Mouse (Mus musculus) layer of hippocampus, postnatal 14 days (tissue): ENCODE measurements at regions not wholly inside any gene's neighbourhood (a gene's known extent, or its start where the extent isn't known, plus 50 kb on each side); places are given as distances from the start of the nearest gene placed in this dataset.
A peak's percentile ranks its signal among the peaks of the same experiment; 100 is the strongest.

Experiments used
- DNase-seq, 2 experiments: peaks; one replicate each; pipeline ENCODE4 v3.0.0; 2021 to 2022; ENCODE audit warnings: low spot score in 2 of 2, mixed read lengths in 1 of 2

DNA sequence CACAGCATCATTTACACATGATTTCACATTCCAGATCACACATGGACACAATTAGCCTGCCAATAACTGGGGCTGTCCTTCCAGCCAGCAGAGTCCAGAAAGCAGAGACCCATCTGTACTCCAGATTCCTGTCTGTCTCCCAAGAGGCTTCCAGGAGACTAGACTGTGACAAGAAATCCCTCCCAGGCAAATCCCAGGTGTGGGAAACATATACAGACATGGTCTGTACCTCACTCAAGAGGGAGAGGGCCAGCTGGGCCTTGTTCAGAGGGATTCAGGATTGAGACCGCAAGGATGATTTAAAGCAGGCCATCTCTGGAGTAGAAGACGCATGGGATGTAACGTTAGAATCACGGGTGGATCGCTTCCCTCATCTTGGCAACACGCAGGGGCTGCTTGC lies 182.7 kb upstream of the Prr30 start:
- no peak for DNase-seq

DNA sequence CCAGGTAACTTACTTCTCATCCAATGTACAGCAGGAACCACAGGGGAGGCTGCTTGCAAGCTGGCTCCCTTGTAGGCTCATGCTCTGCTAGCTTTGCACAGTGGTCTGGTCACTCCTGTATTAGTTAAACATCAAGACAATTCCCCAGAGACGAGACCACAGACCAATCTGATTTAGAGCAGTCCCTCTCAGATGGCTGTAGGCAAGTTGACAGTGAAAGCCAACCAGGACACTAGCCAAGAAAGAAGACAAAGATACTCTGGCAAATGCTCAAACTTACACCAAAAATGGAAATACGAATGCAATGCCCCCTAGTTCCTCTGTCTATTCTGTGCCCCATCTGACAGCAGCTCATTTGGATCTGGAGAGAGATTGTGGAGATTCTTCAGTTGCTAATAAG lies 181.8 kb upstream of the Prr30 start:
- DNase-seq = no peak

DNA sequence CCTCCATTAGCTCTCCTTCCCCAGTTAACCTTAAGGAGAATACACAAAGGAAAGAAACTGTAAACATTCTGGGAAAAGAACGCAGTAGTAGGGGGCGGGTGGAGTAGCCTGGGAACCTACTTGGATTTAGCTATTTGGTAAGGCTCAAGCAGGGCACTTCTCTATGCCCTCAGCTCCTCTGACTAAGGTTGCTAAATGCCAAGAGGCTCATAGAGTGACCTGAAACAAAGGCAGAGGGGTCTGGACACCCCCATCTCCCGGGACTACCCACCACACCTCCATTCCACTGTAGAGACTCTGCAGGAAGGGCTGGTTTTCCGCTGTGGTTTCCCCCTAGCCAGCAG lies 179.5 kb upstream of the Prr30 start:
- no peak for DNase-seq

DNA sequence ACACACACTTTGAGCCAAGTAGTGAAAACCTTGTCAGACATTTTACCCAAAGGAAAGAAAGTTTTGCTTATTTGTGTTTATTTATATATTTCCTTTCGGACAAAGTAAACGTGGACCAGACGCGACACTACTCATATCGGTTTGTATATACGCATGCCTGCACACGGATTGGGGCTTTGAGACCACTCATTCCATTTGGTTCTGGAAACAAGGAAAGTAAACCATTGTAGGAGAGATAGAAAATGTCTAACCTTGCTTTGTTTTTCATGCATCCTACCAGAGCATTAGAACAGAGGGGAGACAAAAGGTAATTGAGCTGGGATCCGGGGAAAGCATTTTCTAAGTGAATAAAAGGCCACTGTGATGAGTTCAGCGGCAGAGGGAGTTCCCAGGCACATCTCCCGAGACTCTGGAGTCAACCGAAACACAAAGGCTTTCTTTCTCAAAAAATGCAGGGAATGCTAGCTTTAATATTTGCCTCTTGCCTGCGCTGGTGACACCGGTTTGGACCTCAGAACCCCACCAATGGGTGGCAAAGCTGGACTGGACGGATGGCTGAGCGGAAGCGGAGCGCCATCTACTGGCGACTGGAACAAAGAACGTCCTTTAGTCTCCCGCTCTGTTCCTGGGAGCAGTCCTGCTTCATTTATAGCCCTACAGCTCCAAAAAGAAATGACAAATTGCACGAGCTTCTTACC lies 179.0 kb upstream of the Prr30 start:
- DNase-seq = peak; percentile 81 to 84

DNA sequence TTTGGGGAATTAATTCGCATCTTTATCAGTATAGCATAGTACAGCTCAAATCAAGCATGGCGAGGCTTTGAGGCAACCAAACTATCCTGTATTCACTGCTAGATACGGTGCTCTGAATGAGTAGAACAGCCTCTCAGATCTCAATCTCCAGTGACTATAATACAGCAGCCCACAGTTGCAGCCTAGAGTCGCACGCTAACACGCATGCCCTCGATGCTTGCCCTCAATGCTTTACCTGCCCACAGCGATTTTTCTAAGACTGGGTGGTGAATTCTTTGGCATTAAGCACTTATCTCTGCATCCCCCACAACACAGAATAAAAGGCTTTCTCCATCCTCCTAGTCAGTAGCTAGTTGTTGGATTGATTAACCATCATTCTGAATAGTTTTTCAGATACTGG lies 178.4 kb upstream of the Prr30 start:
- no peak for DNase-seq

DNA sequence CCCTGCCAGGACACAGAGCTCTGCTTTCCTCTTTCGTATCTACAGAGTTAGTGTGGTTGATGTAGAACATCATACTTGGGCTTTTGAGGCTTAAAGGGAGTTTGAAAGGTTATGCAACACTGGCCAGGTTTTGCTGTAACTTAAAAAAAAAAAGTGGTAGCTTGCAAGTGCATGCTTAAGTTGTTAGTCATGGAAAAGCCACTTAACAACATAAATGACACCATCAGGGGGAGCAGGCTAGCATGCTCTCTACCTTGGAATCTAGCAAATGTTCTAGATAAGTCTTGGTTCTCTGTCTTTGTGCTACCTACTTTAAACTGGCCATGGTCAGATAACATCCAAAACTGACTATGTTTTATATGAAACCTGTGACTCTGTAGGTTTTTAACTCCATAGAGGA lies 176.6 kb upstream of the Prr30 start:
- DNase-seq = no peak

DNA sequence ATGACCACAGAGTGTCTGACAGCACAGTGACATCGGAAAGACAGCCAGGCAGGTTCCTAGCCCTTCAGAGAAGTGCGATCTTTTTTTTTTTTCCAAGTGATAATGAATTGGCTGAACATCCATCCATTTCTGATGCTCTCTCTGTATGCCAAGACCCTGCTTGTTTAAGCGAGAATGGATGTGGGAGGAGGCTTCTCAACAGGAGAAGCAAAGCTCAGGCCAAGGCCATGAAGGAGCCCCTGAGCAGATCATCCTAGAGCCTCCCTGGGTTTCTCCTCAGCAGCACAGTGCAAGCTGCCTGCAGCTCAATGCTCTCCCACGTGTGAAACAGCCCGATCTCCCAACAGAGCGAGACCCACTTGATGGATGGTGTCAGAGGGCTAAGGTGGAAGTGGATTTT lies 175.7 kb upstream of the Prr30 start:
- DNase-seq = no peak

DNA sequence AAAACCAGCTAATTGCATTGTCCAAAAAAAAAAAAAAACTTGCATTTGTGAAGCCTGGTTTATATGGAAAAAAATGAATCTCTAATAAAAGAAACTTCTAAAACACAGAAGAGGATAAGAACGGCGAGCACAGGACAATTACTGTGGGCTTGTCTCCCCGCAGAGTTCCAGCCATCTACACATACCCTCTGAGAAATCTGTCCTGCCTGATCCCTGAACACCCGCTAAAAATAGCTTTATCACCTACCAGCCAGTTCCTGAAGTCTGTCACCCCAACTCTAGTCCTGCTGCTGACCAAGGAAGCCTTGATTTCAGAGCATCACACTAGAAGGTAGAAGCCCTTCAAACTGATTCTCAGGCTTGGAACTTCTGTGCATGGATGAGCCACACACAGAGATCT lies 173.7 kb upstream of the Prr30 start:
- no peak for DNase-seq

DNA sequence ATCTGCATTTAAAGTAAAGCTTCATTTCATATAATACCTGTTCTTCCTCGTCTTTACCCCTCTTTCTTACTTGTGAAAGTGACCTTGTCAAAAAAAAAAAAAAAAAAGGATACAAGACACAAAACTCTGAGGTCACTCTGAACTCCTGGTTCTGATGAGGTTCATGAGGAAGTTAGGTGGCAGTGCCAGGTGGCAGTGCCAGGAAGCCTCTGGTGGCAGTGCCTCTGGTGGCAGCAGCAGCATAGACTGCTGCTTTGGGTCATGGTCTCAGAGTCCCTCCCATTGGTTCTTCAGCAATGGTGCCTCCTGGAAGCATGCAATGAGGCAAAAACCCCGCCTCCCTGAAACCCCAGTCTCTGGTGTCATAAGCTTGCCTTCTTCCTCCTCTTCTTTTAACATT lies 159.7 kb upstream of the Prr30 start:
- no peak for DNase-seq

DNA sequence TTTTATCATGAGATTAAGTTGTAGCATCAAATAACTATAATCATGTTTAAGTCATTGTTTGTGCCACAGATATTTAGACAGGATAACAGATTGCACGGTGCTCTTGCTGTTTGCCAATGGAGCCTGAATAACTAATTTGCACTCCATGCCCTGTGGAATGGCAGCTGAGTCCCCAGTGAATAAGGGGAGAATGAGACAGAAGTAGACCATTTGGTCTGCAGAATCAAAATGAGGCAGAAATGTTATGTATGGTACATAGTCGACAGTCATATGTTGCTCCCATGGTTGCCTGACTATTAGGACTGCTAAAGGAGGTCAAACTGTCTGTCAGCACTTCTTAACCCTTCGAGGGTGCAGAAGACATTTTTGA lies 152.9 kb upstream of the Prr30 start:
- peak in 1 of 2 experiments; percentile 7 for DNase-seq

DNA sequence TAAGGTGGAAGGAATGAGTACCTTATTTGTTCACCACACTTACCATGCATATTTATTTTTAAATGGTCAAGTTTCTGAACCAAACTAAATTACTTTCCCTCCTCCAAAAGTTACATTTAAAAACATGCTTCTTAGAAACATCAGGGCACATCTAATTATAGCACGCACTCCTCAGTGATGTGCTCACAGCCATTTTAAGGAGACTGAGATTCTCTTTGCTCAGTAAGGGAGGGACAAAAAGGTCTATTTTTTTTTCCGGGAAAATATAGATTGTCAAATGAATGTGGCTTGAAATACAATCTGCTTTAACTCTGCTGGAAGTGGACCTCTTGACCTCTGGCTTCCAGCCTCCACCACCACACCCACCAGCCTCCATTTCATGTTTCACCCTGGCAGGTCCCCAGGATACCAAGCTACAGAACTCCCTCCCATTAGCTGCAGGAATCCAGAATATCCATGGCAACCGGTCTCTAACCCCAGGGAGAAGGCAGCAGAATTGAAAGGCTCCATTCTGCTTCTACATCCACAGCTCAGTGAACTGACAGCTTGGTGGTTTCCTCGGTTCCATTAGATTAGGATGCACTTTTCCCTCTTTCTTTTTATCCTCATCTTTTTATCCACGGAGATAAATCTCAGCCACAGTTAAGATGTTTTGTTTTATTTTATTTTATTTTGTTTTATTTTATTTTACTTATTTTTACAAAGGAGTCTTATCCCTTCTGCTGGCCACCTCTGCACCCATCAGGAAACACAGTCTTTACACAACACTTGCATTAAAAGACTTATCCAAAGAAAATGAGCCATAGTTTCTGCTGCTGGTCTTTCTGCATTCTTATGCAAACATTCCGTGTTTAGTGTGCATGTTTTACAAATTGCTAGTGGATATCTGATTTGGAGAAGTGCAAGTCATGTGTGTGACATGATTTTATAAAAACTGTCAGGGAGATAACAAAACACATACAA lies 152.2 kb upstream of the Prr30 start:
- DNase-seq = peak; percentile 40 to 60

DNA sequence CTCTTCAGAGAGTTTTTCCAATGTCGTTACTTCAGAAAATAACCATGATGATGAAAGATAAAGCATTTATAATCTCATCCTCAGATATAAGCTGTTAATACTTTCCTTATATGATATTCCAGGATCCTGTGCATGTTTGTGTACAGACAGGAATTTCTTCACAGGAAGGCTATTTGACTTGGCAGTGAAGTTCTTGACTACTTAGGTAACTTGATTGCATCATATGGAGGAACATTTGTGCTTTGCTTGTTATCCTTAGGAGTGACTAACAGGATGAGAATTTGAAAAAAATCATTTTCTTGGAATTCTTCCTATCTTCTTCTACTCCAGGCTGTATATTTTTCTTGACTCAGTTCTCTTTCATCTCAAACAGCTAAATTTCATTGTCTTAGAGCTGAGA lies 140.2 kb upstream of the Prr30 start:
- DNase-seq = no peak

DNA sequence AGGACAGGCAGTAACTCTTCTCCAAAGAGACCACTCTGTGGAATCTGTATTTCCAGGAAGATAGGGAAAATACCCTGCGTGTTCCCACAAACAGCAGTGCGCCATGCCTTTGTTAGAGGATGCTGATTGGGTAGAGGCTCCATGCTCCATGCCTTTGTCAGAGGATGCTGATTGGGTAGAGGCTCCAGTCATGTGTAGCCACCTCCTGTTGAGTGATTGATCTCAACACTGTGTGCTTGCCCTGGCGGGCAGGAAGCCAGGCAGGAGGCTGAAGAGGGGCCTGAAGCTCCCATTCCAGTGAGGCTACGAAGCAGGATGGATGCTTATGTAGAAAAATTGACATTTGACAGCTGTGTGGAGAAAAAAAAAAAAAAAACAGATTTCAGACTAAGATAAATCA lies 131.9 kb upstream of the Prr30 start:
- DNase-seq = no peak

DNA sequence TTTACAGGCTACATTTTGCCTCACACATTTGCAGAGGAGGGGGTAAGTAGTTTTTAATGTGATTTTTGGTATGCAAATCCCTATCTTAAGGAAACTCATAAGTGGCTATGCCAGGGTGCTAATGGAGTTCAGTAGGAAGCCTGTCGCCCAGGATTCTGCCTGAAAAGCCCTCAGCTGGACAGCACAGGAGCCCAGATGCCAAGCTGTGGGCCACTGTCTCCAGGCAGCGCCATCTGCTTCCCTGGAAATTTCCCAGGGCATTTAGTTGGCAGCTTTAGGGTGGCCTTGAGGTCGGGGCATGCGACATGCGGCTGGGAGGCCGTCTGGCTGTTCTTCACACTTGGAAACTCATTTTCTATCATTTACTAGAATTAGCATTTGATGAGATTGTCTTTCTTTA lies 127.3 kb upstream of the Prr30 start:
- peak; percentile 17 to 49 for DNase-seq

DNA sequence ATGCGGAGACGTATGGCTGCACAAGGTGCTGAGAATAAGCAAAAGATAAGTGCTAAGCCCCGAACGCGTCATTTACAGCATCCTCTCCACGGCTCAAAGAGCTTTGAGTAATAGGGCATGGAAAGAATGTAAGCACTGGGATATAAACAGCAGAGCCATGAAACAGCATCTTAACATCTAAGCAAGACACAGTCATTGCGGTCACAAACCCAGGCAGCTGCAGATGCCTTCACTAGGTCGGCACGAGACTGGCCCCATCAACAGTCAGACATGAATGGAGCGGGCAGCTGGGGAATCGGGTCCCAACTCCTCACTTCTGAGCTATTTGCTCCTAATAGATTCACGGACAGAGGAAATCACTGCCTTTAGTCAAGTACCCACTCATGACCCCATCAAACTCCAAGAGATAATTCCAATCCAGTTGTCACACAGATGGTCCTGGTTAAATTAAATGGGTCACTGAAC lies 126.4 kb upstream of the Prr30 start:
- DNase-seq = no peak

DNA sequence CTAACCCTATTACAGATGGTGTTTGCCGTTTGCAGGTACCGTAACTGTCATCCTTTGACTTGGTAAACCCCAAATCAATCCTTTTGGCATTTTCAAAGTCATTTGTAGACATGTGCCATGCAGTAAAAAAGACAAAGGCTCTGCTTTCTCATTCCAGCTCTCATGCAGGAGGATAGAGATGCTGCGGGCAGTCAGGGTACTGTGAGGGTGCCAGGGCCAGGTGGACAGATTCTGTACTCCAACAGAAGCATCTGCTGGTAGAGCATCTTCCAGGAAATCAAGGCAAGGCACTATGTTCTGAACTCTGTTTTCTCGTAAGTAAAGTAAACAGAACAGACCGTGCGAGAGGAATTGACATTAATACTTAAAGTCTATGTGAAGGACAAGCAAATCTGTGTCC lies 123.2 kb upstream of the Prr30 start:
- no peak for DNase-seq

DNA sequence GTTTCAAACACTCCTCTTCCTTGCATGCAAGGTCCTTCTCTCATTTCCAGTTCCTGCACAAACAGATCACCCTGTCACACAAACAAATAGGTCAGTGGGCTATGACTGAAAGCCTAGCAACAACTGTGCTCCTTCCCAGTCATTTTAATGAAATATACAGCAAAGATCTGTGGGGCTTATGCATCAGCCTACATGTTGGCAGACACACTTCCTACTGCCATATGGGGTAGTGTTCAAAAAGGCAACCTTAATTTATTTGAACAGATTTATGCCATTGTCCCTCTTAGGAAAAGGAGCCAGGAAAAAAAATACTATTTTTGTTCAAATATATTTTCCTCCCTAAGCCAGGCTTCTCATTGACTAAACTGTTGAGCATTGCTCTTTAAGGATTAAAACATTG lies 107.8 kb upstream of the Prr30 start:
- DNase-seq = no peak

DNA sequence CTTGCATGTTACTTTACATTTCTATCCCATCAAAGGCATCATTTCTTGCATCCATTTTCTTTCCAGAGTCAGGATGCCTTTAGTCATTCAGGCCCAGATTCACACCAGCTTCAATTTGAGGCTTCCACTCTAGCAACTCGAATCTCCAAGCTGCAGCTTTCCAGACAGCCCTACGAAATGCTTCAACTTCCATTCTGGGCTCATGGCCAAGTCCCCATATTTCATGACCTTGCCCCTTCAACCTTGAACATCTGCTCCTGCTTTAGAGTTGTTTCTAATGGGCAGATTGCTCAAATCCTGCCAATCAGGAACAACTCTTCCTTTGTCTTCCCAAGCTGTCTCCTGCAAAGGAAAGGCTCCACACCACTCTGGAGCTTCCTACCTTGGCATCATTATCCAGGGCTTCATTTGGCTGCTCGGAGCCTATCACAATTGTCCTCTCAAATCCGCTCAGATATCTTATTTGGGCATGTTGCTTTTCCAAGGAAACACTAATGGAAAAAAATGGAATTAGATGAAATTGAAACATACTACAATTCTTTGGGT lies 104.4 kb upstream of the Prr30 start:
- DNase-seq = no peak

DNA sequence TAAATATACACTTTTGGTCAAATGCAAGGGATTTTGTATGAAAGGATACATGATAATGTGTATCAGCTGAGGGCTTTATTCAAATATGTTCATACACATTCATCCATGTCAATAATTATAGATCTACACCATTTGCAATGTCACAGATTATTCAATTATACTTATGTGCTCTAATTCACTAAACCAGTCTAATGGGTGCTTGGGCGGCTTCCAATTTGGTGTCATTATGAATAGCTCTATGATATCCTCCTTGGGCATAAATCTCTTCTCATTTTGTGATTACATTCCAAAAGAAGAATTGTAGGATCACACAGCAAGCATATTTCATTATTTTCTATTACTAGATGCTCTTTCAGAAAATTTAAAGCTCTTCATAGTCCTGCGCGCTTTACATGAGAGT lies 97.7 kb upstream of the Prr30 start:
- no peak for DNase-seq

DNA sequence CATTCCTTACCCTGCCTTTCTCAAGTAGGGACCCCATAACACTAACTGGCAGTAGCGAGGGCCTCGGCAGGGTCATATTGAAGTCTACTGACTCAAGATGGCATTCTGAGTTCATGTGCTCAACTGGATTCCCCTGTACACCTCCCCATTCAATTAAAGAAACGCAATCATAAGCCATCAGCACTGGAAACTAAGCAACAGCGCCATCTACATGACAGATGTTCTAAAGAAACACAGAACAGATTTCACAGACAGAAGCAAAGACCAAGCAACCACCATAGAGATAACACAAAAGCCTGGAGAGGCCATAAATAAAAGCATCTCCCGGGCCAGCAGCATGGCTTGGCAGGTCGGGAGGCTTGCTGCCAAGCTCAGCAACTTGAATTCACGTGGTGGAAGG lies 94.6 kb upstream of the Prr30 start:
- peak; percentile 25 to 63 for DNase-seq

DNA sequence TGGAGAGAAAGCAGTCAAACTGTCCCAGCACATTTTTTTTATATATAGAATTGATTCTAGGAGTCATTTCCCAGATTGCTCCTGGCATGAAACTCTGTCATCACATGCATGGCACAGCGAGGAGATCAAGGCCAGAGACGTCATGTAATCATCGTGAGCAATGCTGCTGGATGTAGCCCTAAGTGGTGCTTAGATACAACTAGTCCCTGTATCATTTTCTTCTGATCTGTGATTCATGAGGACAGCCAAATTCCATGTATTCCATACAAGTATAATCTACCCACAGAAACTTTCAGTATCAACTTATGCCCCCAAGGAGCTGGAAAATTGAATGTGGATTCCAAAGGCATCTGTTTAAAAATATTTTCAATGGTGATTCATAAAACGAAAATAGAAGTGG lies 87.6 kb upstream of the Prr30 start:
- DNase-seq = no peak

DNA sequence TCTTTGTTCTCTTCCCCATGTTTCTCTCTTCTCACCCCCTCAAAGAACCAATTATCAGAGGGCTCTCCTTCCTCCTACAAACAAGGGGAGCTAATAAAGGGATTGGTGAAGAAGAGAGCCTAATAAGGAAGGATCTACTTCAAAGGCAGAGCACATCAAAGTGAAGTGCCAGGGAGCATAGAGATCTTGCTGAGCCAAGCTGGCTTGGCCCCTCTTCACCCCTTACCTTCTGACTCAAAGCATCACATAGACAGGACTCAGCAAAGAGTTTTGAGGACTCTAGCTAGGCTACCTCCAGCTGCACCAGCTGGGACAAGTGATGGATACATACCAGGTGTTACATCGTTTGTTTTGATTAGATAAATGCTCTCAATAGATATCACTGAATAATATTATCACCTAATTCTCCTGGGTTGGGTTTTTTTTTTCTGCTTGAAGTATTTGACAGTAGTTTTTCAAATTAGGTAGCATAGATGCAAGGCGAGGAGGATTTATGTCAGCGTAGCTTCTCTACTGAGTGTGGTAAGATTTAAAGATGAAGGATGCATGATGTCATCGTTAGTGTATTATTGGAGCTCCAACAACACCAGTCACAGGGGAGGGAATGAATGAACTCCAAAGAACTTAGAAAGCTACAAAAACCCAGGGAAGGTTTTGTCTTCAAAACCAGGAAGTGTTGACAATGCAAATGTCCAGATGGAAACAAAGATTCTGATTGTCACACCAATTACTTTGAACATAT lies 69.1 kb upstream of the Prr30 start:
- no peak for DNase-seq
